Mouse (Mus musculus): ENCODE measurements around the gene Maml2. TPM values are rescaled to one million over a fixed set of nuclear protein-coding genes. Genes with fewer than 3 reads are reported as not detected.
A peak's percentile ranks its signal among the peaks of the same experiment; 100 is the strongest.
"Not testable (repeated sequence)": the region's sequence is repeated elsewhere in the genome, so short reads cannot be mapped to it uniquely, and the experiment has no call there.

Gene Maml2
- polyA plus RNA-seq, 1 experiment from 2014 or later: 6.5 TPM

DNA sequence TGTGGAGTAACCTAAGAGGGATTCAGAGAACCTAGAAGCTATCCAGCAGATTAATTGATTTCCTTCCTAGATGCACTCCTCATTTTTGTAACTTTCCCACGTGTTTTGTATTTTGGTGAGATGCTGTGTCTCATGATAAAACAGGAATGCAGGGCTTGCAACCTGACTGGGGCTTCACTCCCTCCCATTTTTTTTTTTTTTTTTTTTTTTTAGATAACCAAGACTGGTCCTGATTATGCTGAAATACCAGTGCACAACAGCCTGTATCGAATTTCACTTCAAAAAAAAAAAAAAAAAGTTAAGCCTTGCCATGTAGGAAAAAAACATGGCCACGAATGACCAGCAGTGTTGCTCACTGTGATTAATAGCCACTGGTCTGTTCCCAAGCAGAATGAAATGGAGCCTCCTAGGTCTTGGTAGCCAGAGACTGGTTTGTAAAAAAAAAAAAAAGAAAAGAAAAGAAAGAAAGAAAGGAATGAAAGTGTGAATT, 409.4 kb downstream of the Maml2 start:
- Histone ChIP-seq H3K9me3 (ENCODE audit: control insufficient read depth, low read length) (no peaks in the 10 kb centered on the region), H3K4me2 (ENCODE audit: low read length) (no peak overlapping the region), H3K4me1 (replicated peaks; ENCODE audit: control insufficient read depth, insufficient read depth, low read length) (no peaks in the 10 kb centered on the region), H3K36me3 (ENCODE audit: control insufficient read depth, insufficient read depth, low read length) (0 out of 2 replicates have a peak, but pooled peaks cover 5% of the 10 kb centered on the region), H3K4me3 (ENCODE audit: low read depth, low read length) (no peak overlapping the region), H3K27ac (ENCODE audit: low read depth) (no peak overlapping the region), H3K9ac (ENCODE audit: low read length) (no peak overlapping the region), H3K27me3 (replicated peaks; ENCODE audit: control insufficient read depth, insufficient read depth, low read length) (no peaks in the 10 kb centered on the region)
- no peak for DNase-seq (ENCODE audit: low spot score)
- no peak for ATAC-seq (replicated peaks; ENCODE audit: low FRiP score, low TSS enrichment, low read depth)
- WGBS: 35% methylated on average over 3 of the region's 3 CpGs

DNA sequence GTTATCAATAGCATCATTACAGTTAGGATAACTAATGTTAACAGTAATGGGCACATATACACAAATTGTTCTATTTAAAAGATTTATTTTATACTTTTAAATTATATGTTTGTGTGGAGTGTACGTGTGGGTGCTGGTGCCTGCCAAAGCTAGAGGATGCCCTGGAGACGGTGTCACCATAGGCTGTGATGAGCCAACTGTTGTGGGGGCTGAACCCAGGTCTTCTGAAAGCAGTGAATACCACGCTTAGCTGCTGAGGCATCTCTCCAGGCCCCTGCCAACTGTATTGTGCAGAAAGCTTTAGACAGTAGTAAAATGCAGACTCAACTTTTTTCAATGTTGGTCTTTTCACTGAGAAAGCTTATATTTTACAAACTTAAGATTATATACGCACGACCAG, 411.7 kb downstream of the Maml2 start:
- no peaks in the 10 kb centered on the region for H3K27me3 ChIP-seq (replicated peaks; ENCODE audit: control insufficient read depth, insufficient read depth, low read length)
- 85% methylated on average over 5 of the region's 5 CpGs for WGBS
- DNase-seq (ENCODE audit: low spot score): no peak
- H3K9me3 ChIP-seq (ENCODE audit: control insufficient read depth, low read length): no peaks in the 10 kb centered on the region
- no peak overlapping the region for H3K4me2 ChIP-seq (ENCODE audit: low read length)
- 0 out of 2 replicates have a peak, but pooled peaks cover 5% of the 10 kb centered on the region for H3K36me3 ChIP-seq (ENCODE audit: control insufficient read depth, insufficient read depth, low read length)
- no peak for ATAC-seq (replicated peaks; ENCODE audit: low FRiP score, low TSS enrichment, low read depth)
- H3K27ac ChIP-seq (ENCODE audit: low read depth): no peak overlapping the region
- no peaks in the 10 kb centered on the region for H3K4me1 ChIP-seq (replicated peaks; ENCODE audit: control insufficient read depth, insufficient read depth, low read length)
- H3K4me3 ChIP-seq (ENCODE audit: low read depth, low read length): no peak overlapping the region
- no peak overlapping the region for H3K9ac ChIP-seq (ENCODE audit: low read length)

DNA sequence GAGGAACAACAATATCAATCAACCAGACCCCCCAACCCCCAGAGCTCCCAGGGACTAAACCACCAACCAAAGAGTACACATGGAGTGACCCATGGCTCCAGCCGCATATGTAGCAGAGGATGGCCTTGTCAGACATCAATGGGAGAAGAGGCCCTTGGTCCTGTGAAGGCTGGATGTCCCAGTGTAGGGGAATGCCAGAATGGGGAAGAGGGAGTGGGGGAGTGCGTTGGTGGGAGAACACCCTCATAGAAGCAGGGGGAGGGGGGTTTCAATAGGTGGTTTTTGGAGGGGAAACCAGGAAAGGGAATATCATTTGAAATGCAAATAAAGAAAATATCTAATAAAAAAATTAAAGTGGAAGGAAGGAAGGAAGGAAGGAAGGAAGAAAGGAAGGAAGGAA, 418.1 kb downstream of the Maml2 start:
- H3K9ac ChIP-seq (ENCODE audit: low read length); H3K36me3 ChIP-seq (ENCODE audit: control insufficient read depth, insufficient read depth, low read length); H3K27ac ChIP-seq (ENCODE audit: low read depth); H3K9me3 ChIP-seq (ENCODE audit: control insufficient read depth, low read length); H3K4me3 ChIP-seq (ENCODE audit: low read depth, low read length); H3K27me3 ChIP-seq (replicated peaks; ENCODE audit: control insufficient read depth, insufficient read depth, low read length); ATAC-seq (replicated peaks; ENCODE audit: low FRiP score, low TSS enrichment, low read depth); H3K4me1 ChIP-seq (replicated peaks; ENCODE audit: control insufficient read depth, insufficient read depth, low read length); DNase-seq (ENCODE audit: low spot score): not testable (repeated sequence)
- 88% methylated on average over 2 of the region's 2 CpGs for WGBS
- peak overlapping the region; percentile 29; the same call in 1 of the 2 replicates for H3K4me2 ChIP-seq (ENCODE audit: low read length)

DNA sequence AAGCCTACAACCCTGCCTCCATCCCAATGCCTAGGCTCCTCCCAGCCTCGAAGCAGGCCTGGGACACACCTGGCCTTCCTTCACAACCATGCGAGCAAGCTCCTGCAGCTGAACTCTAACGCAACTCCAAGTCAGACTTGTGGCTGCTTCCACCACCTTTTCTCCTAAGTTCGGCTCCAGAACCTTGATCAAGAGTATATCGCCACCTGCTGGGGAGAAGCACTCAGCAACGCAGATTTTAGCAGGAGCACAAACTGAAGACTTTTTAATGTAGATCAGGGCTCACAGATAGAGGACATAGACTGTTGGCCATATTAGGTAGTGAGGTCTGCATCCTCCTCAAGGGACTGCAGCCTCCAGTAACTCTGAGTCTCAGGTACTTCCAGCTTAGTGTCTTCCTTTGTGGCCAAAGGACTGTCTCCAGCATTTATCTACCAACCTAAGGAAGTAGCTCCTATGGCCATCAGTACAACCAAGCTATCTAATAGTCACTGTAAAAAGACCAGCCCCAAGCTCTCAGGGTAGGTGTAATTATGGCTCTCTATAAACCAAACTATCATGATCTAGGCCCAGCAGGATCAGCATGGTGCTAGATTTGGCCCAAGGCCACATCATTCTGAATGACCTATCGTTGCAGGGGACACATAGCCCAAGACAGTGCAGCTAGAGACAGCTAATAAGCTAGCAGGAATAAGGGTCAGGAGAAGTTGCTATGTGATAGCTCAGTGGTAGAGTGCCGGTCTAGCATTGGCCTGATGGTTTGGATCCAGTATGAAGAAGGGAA, 418.8 kb downstream of the Maml2 start:
- H3K9ac ChIP-seq (ENCODE audit: low read length): no peak overlapping the region
- no peaks in the 10 kb centered on the region for H3K4me1 ChIP-seq (replicated peaks; ENCODE audit: control insufficient read depth, insufficient read depth, low read length)
- H3K36me3 ChIP-seq (ENCODE audit: control insufficient read depth, insufficient read depth, low read length): no peaks in the 10 kb centered on the region
- H3K4me3 ChIP-seq (ENCODE audit: low read depth, low read length): no peak overlapping the region
- H3K4me2 ChIP-seq (ENCODE audit: low read length): peak overlapping the region; percentile 29; the same call in 1 of the 2 replicates
- H3K27me3 ChIP-seq (replicated peaks; ENCODE audit: control insufficient read depth, insufficient read depth, low read length): no peaks in the 10 kb centered on the region
- 0 out of 2 replicates have a peak, but pooled peaks cover 2% of the 10 kb centered on the region for H3K9me3 ChIP-seq (ENCODE audit: control insufficient read depth, low read length)
- peak; percentile 86 for DNase-seq (ENCODE audit: low spot score)
- H3K27ac ChIP-seq (ENCODE audit: low read depth): no peak overlapping the region
- 23% methylated on average over 8 of the region's 8 CpGs for WGBS
- ATAC-seq (replicated peaks; ENCODE audit: low FRiP score, low TSS enrichment, low read depth): peak; percentile 71; the same call in 1 of the 2 replicates

DNA sequence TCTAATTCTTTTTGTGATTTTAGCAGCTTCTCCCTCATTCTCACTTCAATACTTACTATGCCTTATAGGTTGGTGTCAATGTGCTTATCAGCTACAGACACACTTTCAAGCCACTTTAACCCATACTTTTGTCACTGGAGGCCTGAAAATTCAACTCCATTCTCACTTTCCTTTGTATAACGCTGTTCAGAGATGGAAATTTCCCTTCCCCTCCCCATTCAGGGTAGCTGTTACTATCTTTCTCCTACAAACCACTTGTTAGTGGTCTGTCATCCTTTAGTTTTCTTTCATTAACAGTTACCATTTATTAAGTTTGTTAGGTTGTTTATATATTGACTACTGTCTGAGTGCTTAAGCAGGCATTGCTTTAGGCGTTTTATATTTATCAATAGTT, 450.6 kb downstream of the Maml2 start, which contains the start of gene Mtmr2:
Mtmr2 (plus strand) TSS at position 7 of the 394 bp plus-strand sequence.
- 40% methylated on average over 2 of the region's 2 CpGs for WGBS
- peak within 1 kb of the TSS; percentile 98 for H3K9ac ChIP-seq (ENCODE audit: low read length)
- no peak for ATAC-seq (replicated peaks; ENCODE audit: low FRiP score, low TSS enrichment, low read depth)
- peaks cover 8% of the 10 kb centered on the region; the same call in 1 of the 2 replicates for H3K4me1 ChIP-seq (replicated peaks; ENCODE audit: control insufficient read depth, insufficient read depth, low read length)
- H3K36me3 ChIP-seq (ENCODE audit: control insufficient read depth, insufficient read depth, low read length): no peaks in the 10 kb centered on the region
- no peaks in the 10 kb centered on the region for H3K27me3 ChIP-seq (replicated peaks; ENCODE audit: control insufficient read depth, insufficient read depth, low read length)
- H3K27ac ChIP-seq (ENCODE audit: low read depth): peak within 1 kb of the TSS; percentile 96
- peak within 1 kb of the TSS; percentile 97 for H3K4me3 ChIP-seq (ENCODE audit: low read depth, low read length)
- H3K4me2 ChIP-seq (ENCODE audit: low read length): peak within 1 kb of the TSS; percentile 80
- no peaks in the 10 kb centered on the region for H3K9me3 ChIP-seq (ENCODE audit: control insufficient read depth, low read length)
- DNase-seq (ENCODE audit: low spot score): no peak

DNA sequence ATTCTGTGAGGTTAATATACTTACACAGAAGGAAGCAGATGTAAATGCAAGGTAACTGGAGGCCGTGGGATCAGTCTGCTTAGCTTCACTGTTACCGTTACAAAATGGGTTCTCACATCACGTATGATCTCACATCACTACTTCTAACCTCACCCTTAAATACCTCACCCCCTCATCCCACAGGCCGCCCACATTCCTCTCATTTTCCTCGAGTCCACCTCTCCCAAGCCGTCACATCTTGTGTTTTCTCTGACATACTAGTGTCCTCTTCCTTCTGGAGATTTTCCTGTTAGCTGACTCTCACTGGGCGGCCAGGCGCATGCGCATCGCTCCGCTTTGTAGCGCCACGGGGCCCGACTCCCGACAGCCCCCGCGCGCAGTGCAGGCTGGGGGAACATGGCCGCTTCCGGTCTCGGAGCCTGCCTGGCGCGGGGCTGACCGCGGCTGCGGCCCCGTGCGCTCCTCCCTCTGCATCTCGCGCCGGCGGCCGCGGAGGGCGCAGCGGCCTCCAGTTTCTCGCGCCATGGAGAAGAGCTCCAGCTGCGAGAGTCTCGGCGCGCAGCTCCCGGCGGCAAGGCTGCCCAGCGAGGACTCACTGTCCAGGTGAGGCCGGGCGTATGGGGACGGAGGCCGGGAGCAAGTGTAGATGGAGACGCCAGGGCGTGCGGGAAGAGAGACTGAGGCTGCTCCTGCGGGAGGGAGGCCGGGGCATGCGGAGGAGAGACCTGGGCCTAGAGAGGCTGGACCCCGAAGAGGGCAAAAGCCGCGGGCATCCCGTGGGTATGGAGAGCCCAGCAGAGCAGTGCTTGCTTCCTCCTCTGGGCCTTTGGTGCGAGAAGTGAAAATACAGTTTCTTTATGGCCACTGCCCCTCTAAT, 451.3 kb downstream of the Maml2 start:
- H3K4me3 ChIP-seq (ENCODE audit: low read depth, low read length): peak overlapping the region; percentile 97
- 2% methylated on average over 60 of the region's 60 CpGs for WGBS
- peaks cover 8% of the 10 kb centered on the region; the same call in 1 of the 2 replicates for H3K4me1 ChIP-seq (replicated peaks; ENCODE audit: control insufficient read depth, insufficient read depth, low read length)
- peak overlapping the region; percentile 80 for H3K4me2 ChIP-seq (ENCODE audit: low read length)
- H3K36me3 ChIP-seq (ENCODE audit: control insufficient read depth, insufficient read depth, low read length): no peaks in the 10 kb centered on the region
- H3K27ac ChIP-seq (ENCODE audit: low read depth): peak overlapping the region; percentile 96
- peak; percentile 99 for ATAC-seq (replicated peaks; ENCODE audit: low FRiP score, low TSS enrichment, low read depth)
- H3K27me3 ChIP-seq (replicated peaks; ENCODE audit: control insufficient read depth, insufficient read depth, low read length): no peaks in the 10 kb centered on the region
- peak; percentile 97 for DNase-seq (ENCODE audit: low spot score)
- H3K9ac ChIP-seq (ENCODE audit: low read length): peak overlapping the region; percentile 98
- peaks cover 3% of the 10 kb centered on the region; the same call in 1 of the 2 replicates for H3K9me3 ChIP-seq (ENCODE audit: control insufficient read depth, low read length)

DNA sequence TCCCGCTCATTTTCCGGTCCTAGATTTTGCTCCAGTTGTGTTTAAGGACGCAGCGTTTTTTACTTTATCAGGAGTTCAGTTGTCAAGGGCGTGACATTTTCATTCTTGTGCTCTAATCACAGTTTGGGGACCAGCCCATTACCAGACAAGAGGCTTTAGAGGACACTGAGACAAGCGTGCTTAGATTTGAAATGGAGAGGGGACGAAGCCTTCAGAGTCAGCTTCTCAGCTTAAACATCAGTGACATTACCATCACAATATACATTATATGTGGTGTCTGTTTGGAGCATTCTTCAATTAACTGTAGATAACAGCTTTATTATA, 451.9 kb downstream of the Maml2 start:
- peaks cover 8% of the 10 kb centered on the region; the same call in 1 of the 2 replicates for H3K4me1 ChIP-seq (replicated peaks; ENCODE audit: control insufficient read depth, insufficient read depth, low read length)
- peaks cover 3% of the 10 kb centered on the region; the same call in 1 of the 2 replicates for H3K9me3 ChIP-seq (ENCODE audit: control insufficient read depth, low read length)
- H3K36me3 ChIP-seq (ENCODE audit: control insufficient read depth, insufficient read depth, low read length): no peaks in the 10 kb centered on the region
- ATAC-seq (replicated peaks; ENCODE audit: low FRiP score, low TSS enrichment, low read depth) (no peak), DNase-seq (ENCODE audit: low spot score) (no peak)
- peak overlapping the region; percentile 80 for H3K4me2 ChIP-seq (ENCODE audit: low read length)
- peak overlapping the region; percentile 96 for H3K27ac ChIP-seq (ENCODE audit: low read depth)
- peak overlapping the region; percentile 97 for H3K4me3 ChIP-seq (ENCODE audit: low read depth, low read length)
- H3K27me3 ChIP-seq (replicated peaks; ENCODE audit: control insufficient read depth, insufficient read depth, low read length): no peaks in the 10 kb centered on the region
- H3K9ac ChIP-seq (ENCODE audit: low read length): peak overlapping the region; percentile 98
- WGBS: 3% methylated on average over 7 of the region's 7 CpGs

DNA sequence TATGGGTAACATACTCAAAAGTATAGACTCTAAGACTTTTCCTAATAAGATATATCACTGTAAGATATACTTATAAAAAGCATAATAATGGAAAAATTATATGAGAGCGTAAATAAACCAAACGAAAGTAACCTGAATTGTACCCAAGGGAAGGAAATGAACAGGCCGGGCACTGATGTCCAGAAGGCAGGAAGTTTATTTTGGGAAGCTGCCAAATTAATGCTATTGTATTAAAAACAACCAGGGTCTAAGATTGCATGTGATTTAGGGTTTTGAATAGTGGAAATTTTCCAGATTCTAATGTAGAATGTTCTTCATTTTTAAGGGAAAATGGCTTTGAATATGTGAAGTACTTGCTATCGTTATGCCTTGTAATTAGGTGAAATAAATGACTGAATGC, 454.8 kb downstream of the Maml2 start:
- no peaks in the 10 kb centered on the region for H3K27me3 ChIP-seq (replicated peaks; ENCODE audit: control insufficient read depth, insufficient read depth, low read length)
- no peak overlapping the region for H3K4me3 ChIP-seq (ENCODE audit: low read depth, low read length)
- peaks cover 8% of the 10 kb centered on the region; the same call in 1 of the 2 replicates for H3K4me1 ChIP-seq (replicated peaks; ENCODE audit: control insufficient read depth, insufficient read depth, low read length)
- DNase-seq (ENCODE audit: low spot score) (no peak), ATAC-seq (replicated peaks; ENCODE audit: low FRiP score, low TSS enrichment, low read depth) (no peak)
- H3K4me2 ChIP-seq (ENCODE audit: low read length): no peak overlapping the region
- H3K36me3 ChIP-seq (ENCODE audit: control insufficient read depth, insufficient read depth, low read length): no peaks in the 10 kb centered on the region
- H3K27ac ChIP-seq (ENCODE audit: low read depth): no peak overlapping the region
- WGBS: 75% methylated on average over 4 of the region's 4 CpGs
- no peak overlapping the region for H3K9ac ChIP-seq (ENCODE audit: low read length)
- peaks cover 3% of the 10 kb centered on the region; the same call in 1 of the 2 replicates for H3K9me3 ChIP-seq (ENCODE audit: control insufficient read depth, low read length)

All from intestine, embryonic 14.5 days (tissue).